Mouse (Mus musculus) bone marrow, adult 2 months (tissue): ENCODE results near the gene Cyp2w1.

Source experiments
- CTCF ChIP-seq: fragments of 200-500 bp; IDR thresholded peaks from 2 replicates; pipeline ENCODE4 v1.5.1; 2011; ENCODE audit warnings: low read length, control low read depth; ENCODE audit not compliant: control insufficient read depth, insufficient read depth
- POLR2A ChIP-seq: fragments of 200-500 bp; IDR thresholded peaks from 2 replicates; pipeline ENCODE4 v1.6.1; 2011; ENCODE audit warnings: low read depth, mild to moderate bottlenecking, control low read depth, low read length, borderline replicate concordance; ENCODE audit not compliant: control insufficient read depth

- no peak for TF ChIP-seq CTCF
- TF ChIP-seq POLR2A: no peak
Observed at GRCm38 (mm10) chr5:139313536-139313935, 38.9 kb upstream of the Cyp2w1 start.
